Mouse (Mus musculus) embryonic fibroblast, embryonic 13.5 days (primary cell): ENCODE results near the gene Ttc26.

Experiments
- CTCF ChIP-seq: IDR thresholded peaks from 2 replicates; pipeline ENCODE4 v1.5.1; 2011; ENCODE audit warnings: mild to moderate bottlenecking, control low read depth, low read length, moderate library complexity, borderline replicate concordance; ENCODE audit not compliant: insufficient read depth
- POLR2A ChIP-seq: IDR thresholded peaks from 2 replicates; pipeline ENCODE4 v1.6.1; 2011; ENCODE audit warnings: low read depth, mild to moderate bottlenecking, control low read depth, low read length, moderate library complexity

- TF ChIP-seq CTCF (no peak), POLR2A (no peak)
Measured at GRCm38 (mm10) chr6:38352451-38352850, 28.8 kb upstream of the Ttc26 start.
